15 mouse cellular contexts compared by ENCODE assay signal in genomic region chr5:15010639-15011582, GRCm38 (mm10). TPM values are rescaled to one million over a fixed set of nuclear protein-coding genes. Genes with fewer than 3 reads are reported as not detected.
DNase-seq lines count a peak whose midpoint lies in the region; ATAC-seq and TF ChIP-seq lines count a peak whose summit lies in the region.
"Not testable (repeated sequence)": the region's sequence is repeated elsewhere in the genome, so short reads cannot be mapped to it uniquely, and the experiment has no call there.
"Had no signal": no experiment of that assay in that cellular context is flagged by ENCODE, and none has a peak within 500 bp of the region (broad histone marks: within the 10 kb centered on the region; RNA-seq: fewer than 3 reads in every experiment).

No protein-coding gene starts in this region.

- peak; percentile 65 for ATAC-seq in forebrain, embryonic 11.5 days (replicated peaks; ENCODE audit: low FRiP score)
- ATAC-seq in heart, embryonic 14.5 days (ENCODE audit: insufficient number of reproducible peaks, insufficient read depth, low FRiP score, low read depth), result peak; percentile 54
- peak; percentile 40; the same call in 1 of the 2 replicates for ATAC-seq in hindbrain, embryonic 14.5 days (ENCODE audit: low FRiP score)
- peak; percentile 46; the same call in 1 of the 2 replicates for ATAC-seq in kidney, postnatal 0 days (replicated peaks; ENCODE audit: low FRiP score, low read depth)
- ATAC-seq in liver, embryonic 11.5 days (replicated peaks; ENCODE audit: low FRiP score), result peak; percentile 61; the same call in 1 of the 2 replicates
- ATAC-seq in midbrain, embryonic 11.5 days (ENCODE audit: low FRiP score), result peak; percentile 58; the same call in 1 of the 2 replicates
- peak; percentile 39 for ATAC-seq in neural tube, embryonic 11.5 days (ENCODE audit: insufficient read depth, low FRiP score, low TSS enrichment)

- DNase-seq in MN1 (ENCODE audit: low spot score), result peak; percentile 6
- peak; percentile 54 for DNase-seq in forebrain, embryonic 11.5 days (ENCODE audit: low spot score)
- DNase-seq in hindbrain, embryonic 14.5 days (ENCODE audit: low spot score); kidney, postnatal 0 days (ENCODE audit: low spot score); liver, embryonic 11.5 days (ENCODE audit: low spot score); midbrain, embryonic 11.5 days (ENCODE audit: low spot score, missing footprints); neural tube, embryonic 11.5 days (ENCODE audit: low spot score): not testable (repeated sequence)

- H3K27ac ChIP-seq in forebrain, embryonic 11.5 days (ENCODE audit: low read depth, low read length); heart, embryonic 14.5 days (replicated peaks in 1 of 2; ENCODE audit: control insufficient read depth in 1 of 2, insufficient read depth in 1 of 2, low read depth in 2 of 2, low read length in 2 of 2); hindbrain, embryonic 14.5 days; kidney, postnatal 0 days; liver, embryonic 11.5 days (ENCODE audit: low read depth, low read length); midbrain, embryonic 11.5 days (ENCODE audit: low read depth, low read length); neural tube, embryonic 11.5 days (ENCODE audit: low read depth, low read length): not testable (repeated sequence)

- WGBS in forebrain, embryonic 11.5 days, result 84% methylated on average over 11 of the region's 11 CpGs
- WGBS in heart, embryonic 14.5 days, result 78% methylated on average over 11 of the region's 11 CpGs
- WGBS in hindbrain, embryonic 14.5 days, result 87% methylated on average over 11 of the region's 11 CpGs
- whole genome bisulfite sequencing in kidney, postnatal 0 days, result 82% methylated on average over 11 of the region's 11 CpGs
- WGBS in liver, embryonic 11.5 days, result 82% methylated on average over 11 of the region's 11 CpGs
- WGBS in midbrain, embryonic 11.5 days, result 85% methylated on average over 11 of the region's 11 CpGs
- WGBS in neural tube, embryonic 11.5 days, result 85% methylated on average over 11 of the region's 11 CpGs

- H3K9me3 ChIP-seq in forebrain, embryonic 11.5 days (ENCODE audit: control insufficient read depth, low read length); heart, embryonic 14.5 days (ENCODE audit: control insufficient read depth, low read length); kidney, postnatal 0 days (replicated peaks; ENCODE audit: low read length); liver, embryonic 11.5 days (ENCODE audit: control insufficient read depth, low read length); midbrain, embryonic 11.5 days (ENCODE audit: control insufficient read depth, low read length): not testable (repeated sequence)
- peaks cover 19% of the 10 kb centered on the region for H3K9me3 ChIP-seq in hindbrain, embryonic 14.5 days (ENCODE audit: control insufficient read depth, low read length)
- H3K9me3 ChIP-seq in neural tube, embryonic 11.5 days (ENCODE audit: control insufficient read depth, low read length), result peaks cover 13% of the 10 kb centered on the region

- H3K9ac ChIP-seq in forebrain, embryonic 11.5 days (ENCODE audit: low read length); heart, embryonic 14.5 days (ENCODE audit: low read length); hindbrain, embryonic 14.5 days; kidney, postnatal 0 days (ENCODE audit: low read depth, low read length); liver, embryonic 11.5 days (ENCODE audit: low read depth, low read length); midbrain, embryonic 11.5 days (ENCODE audit: low read length); neural tube, embryonic 11.5 days (ENCODE audit: low read length): not testable (repeated sequence)

- H3K27me3 ChIP-seq in forebrain, embryonic 11.5 days (ENCODE audit: control insufficient read depth, insufficient read depth, low read length); heart, embryonic 14.5 days (ENCODE audit: control insufficient read depth, insufficient read depth, low read length); hindbrain, embryonic 14.5 days (ENCODE audit: control insufficient read depth, insufficient read depth, low read length); kidney, postnatal 0 days (ENCODE audit: insufficient read depth, low read length); liver, embryonic 11.5 days (replicated peaks; ENCODE audit: control insufficient read depth, insufficient read depth, low read length); midbrain, embryonic 11.5 days (ENCODE audit: control insufficient read depth, insufficient read depth, low read length); neural tube, embryonic 11.5 days (ENCODE audit: control insufficient read depth, insufficient read depth, low read length): not testable (repeated sequence)

- not testable (repeated sequence) for H3K4me2 ChIP-seq in forebrain, embryonic 11.5 days (ENCODE audit: low read depth, low read length, severe bottlenecking); heart, embryonic 14.5 days (ENCODE audit: low read length); hindbrain, embryonic 14.5 days (replicated peaks); kidney, postnatal 0 days (ENCODE audit: low read length); liver, embryonic 11.5 days; midbrain, embryonic 11.5 days; neural tube, embryonic 11.5 days (ENCODE audit: low read depth)

- not testable (repeated sequence) for TF ChIP-seq CTCF in kidney, postnatal 0 days (IDR thresholded peaks at IDR 0.05; ENCODE audit: low read depth)

- H3K4me1 ChIP-seq in forebrain, embryonic 11.5 days (replicated peaks; ENCODE audit: control insufficient read depth, insufficient read depth, low read length); heart, embryonic 14.5 days (ENCODE audit: control insufficient read depth in 2 of 2, insufficient read depth in 2 of 2, low read length in 2 of 2); hindbrain, embryonic 14.5 days (replicated peaks; ENCODE audit: control insufficient read depth, insufficient read depth, low read length); kidney, postnatal 0 days (replicated peaks; ENCODE audit: insufficient read depth, low read length); liver, embryonic 11.5 days (replicated peaks; ENCODE audit: control insufficient read depth, insufficient read depth, low read length); midbrain, embryonic 11.5 days (ENCODE audit: control insufficient read depth, insufficient read depth, low read length); neural tube, embryonic 11.5 days (ENCODE audit: control insufficient read depth, insufficient read depth, low read length): not testable (repeated sequence)

- H3K36me3 ChIP-seq in forebrain, embryonic 11.5 days (ENCODE audit: control insufficient read depth, insufficient read depth, low read length); heart, embryonic 14.5 days (ENCODE audit: control insufficient read depth, insufficient read depth, low read length); hindbrain, embryonic 14.5 days (replicated peaks; ENCODE audit: control insufficient read depth, insufficient read depth); kidney, postnatal 0 days (ENCODE audit: insufficient read depth, low read length); liver, embryonic 11.5 days (ENCODE audit: control insufficient read depth, insufficient read depth, low read length); midbrain, embryonic 11.5 days (ENCODE audit: control insufficient read depth, insufficient read depth, low read length); neural tube, embryonic 11.5 days (ENCODE audit: control insufficient read depth, insufficient read depth, low read length): not testable (repeated sequence)

- not testable (repeated sequence) for H3K4me3 ChIP-seq in forebrain, embryonic 11.5 days (ENCODE audit: low read depth, low read length); heart, embryonic 14.5 days (ENCODE audit: control insufficient read depth in 1 of 2, insufficient read depth in 1 of 2, low read depth in 1 of 2, low read length in 2 of 2); hindbrain, embryonic 14.5 days (replicated peaks; ENCODE audit: low read length); kidney, postnatal 0 days (replicated peaks; ENCODE audit: low read depth, low read length); liver, embryonic 11.5 days (ENCODE audit: low read depth, low read length); midbrain, embryonic 11.5 days (ENCODE audit: low read depth, low read length); neural tube, embryonic 11.5 days (ENCODE audit: low read depth, low read length)

RNA-seq across cellular contexts. Expression of gene Gm17019, which starts 21.9 kb away (rescaled TPM):
- not detected in 2 replicates for polyA plus RNA-seq in forebrain, embryonic 11.5 days (2014; fragmentation: Nextera tagmentation; extraction: Ambion mirVana)
- polyA plus RNA-seq in heart, embryonic 14.5 days (2014; fragmentation: Nextera tagmentation; extraction: Ambion mirVana), result not detected in 2 replicates
- not detected in 2 replicates for polyA plus RNA-seq in hindbrain, embryonic 14.5 days (2014; fragmentation: Nextera tagmentation; extraction: Ambion mirVana)
- not detected in 2 replicates for polyA plus RNA-seq in kidney, postnatal 0 days (2015; fragmentation: Nextera tagmentation; extraction: Ambion mirVana)
- not detected in 2 replicates for polyA plus RNA-seq in liver, embryonic 11.5 days (2014; fragmentation: Nextera tagmentation; extraction: Ambion mirVana)
- not detected in 2 replicates for polyA plus RNA-seq in midbrain, embryonic 11.5 days (2014; fragmentation: Nextera tagmentation; extraction: Ambion mirVana)
- polyA plus RNA-seq in neural tube, embryonic 11.5 days (2014; fragmentation: Nextera tagmentation; extraction: Ambion mirVana), result not detected in 2 replicates
- polyA plus RNA-seq: embryonic facial prominence, embryonic 14.5 days; forebrain, postnatal 0 days; hindbrain, embryonic 10.5 days; inflammation-experienced regulatory T-cells, adult 6 months; liver, adult 2 months; lung, adult 2 months; neural tube, embryonic 13.5 days had no signal

RNA-seq across cellular contexts. Expression of gene Gm10354, which starts 32.2 kb away (rescaled TPM):
- not detected in 2 replicates for polyA plus RNA-seq in forebrain, embryonic 11.5 days (2014; fragmentation: Nextera tagmentation; extraction: Ambion mirVana)
- polyA plus RNA-seq in heart, embryonic 14.5 days (2014; fragmentation: Nextera tagmentation; extraction: Ambion mirVana), result not detected in 2 replicates
- not detected in 2 replicates for polyA plus RNA-seq in hindbrain, embryonic 14.5 days (2014; fragmentation: Nextera tagmentation; extraction: Ambion mirVana)
- polyA plus RNA-seq in kidney, postnatal 0 days (2015; fragmentation: Nextera tagmentation; extraction: Ambion mirVana), result not detected in 2 replicates
- polyA plus RNA-seq in liver, embryonic 11.5 days (2014; fragmentation: Nextera tagmentation; extraction: Ambion mirVana), result not detected in 2 replicates
- not detected in 2 replicates for polyA plus RNA-seq in midbrain, embryonic 11.5 days (2014; fragmentation: Nextera tagmentation; extraction: Ambion mirVana)
- not detected in 2 replicates for polyA plus RNA-seq in neural tube, embryonic 11.5 days (2014; fragmentation: Nextera tagmentation; extraction: Ambion mirVana)
- polyA plus RNA-seq: embryonic facial prominence, embryonic 14.5 days; forebrain, postnatal 0 days; hindbrain, embryonic 10.5 days; inflammation-experienced regulatory T-cells, adult 6 months; liver, adult 2 months; lung, adult 2 months; neural tube, embryonic 13.5 days had no signal
